Mouse (Mus musculus) liver, embryonic 16.5 days (tissue): Measurements from ENCODE around the gene Gm10840. TPM values are rescaled to one million over a fixed set of nuclear protein-coding genes. Genes with fewer than 3 reads are reported as not detected.
A peak's percentile ranks its signal among the peaks of the same experiment; 100 is the strongest.

Experiments used
- ATAC-seq: fragments of 200-750 bp; cut with Nextera tagmentation; 2 replicates; pipeline ENCODE4 v1.8.0; 2017; ENCODE audit warnings: low read depth, mild to moderate bottlenecking, moderate number of reproducible peaks, moderate library complexity
- H3K27ac ChIP-seq: fragments of 300-500 bp; sonication (generic); 2 replicates; pipeline ENCODE4 v1.5.1; 2014; ENCODE audit warnings: mild to moderate bottlenecking, low read length
- H3K27me3 ChIP-seq: fragments of 300-500 bp; sonication (generic); 2 replicates; pipeline ENCODE4 v1.6.1; 2014; ENCODE audit warnings: low read depth, low read length, mixed read lengths; ENCODE audit not compliant: control insufficient read depth, insufficient read depth
- H3K36me3 ChIP-seq: fragments of 300-500 bp; sonication (generic); 2 replicates; pipeline ENCODE4 v1.6.1; 2014; ENCODE audit warnings: mild to moderate bottlenecking; ENCODE audit not compliant: control insufficient read depth, insufficient read depth
- H3K4me1 ChIP-seq: fragments of 300-500 bp; sonication (generic); 2 replicates; pipeline ENCODE4 v1.6.1; 2014; ENCODE audit warnings: low read depth, low read length, mixed read lengths; ENCODE audit not compliant: control insufficient read depth
- H3K4me2 ChIP-seq: fragments of 300-500 bp; sonication (generic); 2 replicates; pipeline ENCODE4 v1.6.1; 2014; ENCODE audit warnings: low read depth, low read length, mixed read lengths
- H3K4me3 ChIP-seq: fragments of 300-500 bp; sonication (generic); 2 replicates; pipeline ENCODE4 v1.5.1; 2014; ENCODE audit warnings: low read depth, mild to moderate bottlenecking, low read length
- H3K9ac ChIP-seq: fragments of 300-500 bp; sonication (generic); 2 replicates; pipeline ENCODE4 v1.6.1; 2014; ENCODE audit warnings: low read depth, low read length
- H3K9me3 ChIP-seq: fragments of 300-500 bp; sonication (generic); replicated peaks from 2 replicates; pipeline ENCODE4 v1.6.1; 2016; ENCODE audit warnings: low read length; ENCODE audit not compliant: control insufficient read depth
- WGBS: fragments of 180-500 bp; shearing (Covaris S2); extraction: QIAGEN DNeasy Blood & Tissue Kit; methylation state at CpG from one replicate; pipeline ENCODE4 v1.1.7; 2014; ENCODE audit not compliant: insufficient replicate concordance; 5-methylcytosine and 5-hydroxymethylcytosine counted together
- polyA plus RNA-seq: library from polyadenylated mRNA; unstranded; fragments of >200 nt; fragmentation: Nextera tagmentation; extraction: Ambion mirVana; gene quantifications from 2 replicates; pipeline ENCODE4 v1.2.1, GENCODE M21; 2015

The Gm10840 gene
- polyA plus RNA-seq, 1 experiment from 2014 or later = not detected

GRCm38 (mm10) chr11:106170807-106171206 lies 10.2 kb downstream of the Gm10840 start:
- Histone ChIP-seq H3K27ac (no peak overlapping the region), H3K9me3 (no peaks in the 10 kb centered on the region), H3K36me3 (no peaks in the 10 kb centered on the region), H3K4me3 (no peak overlapping the region), H3K9ac (no peak overlapping the region), H3K4me1 (peaks cover 13% of the 10 kb centered on the region), H3K4me2 (no peak overlapping the region), H3K27me3 (no peaks in the 10 kb centered on the region)
- WGBS = 76% methylated on average over 7 of the region's 7 CpGs
- no peak for ATAC-seq

- Histone ChIP-seq H3K27ac (no peak overlapping the region), H3K27me3 (no peaks in the 10 kb centered on the region), H3K4me3 (no peak overlapping the region), H3K4me2 (no peak overlapping the region), H3K4me1 (peaks cover 19% of the 10 kb centered on the region), H3K9ac (no peak overlapping the region), H3K36me3 (no peaks in the 10 kb centered on the region), H3K9me3 (no peaks in the 10 kb centered on the region)
- WGBS = 70% methylated on average over 2 of the region's 2 CpGs
- no peak for ATAC-seq
These were observed 12.6 kb downstream of the Gm10840 start for GRCm38 (mm10) chr11:106173228-106173627.

- Histone ChIP-seq H3K9me3 (no peaks in the 10 kb centered on the region), H3K27ac (no peak overlapping the region), H3K9ac (no peak overlapping the region), H3K4me3 (no peak overlapping the region), H3K4me2 (no peak overlapping the region), H3K27me3 (no peaks in the 10 kb centered on the region), H3K4me1 (peaks cover 25% of the 10 kb centered on the region), H3K36me3 (no peaks in the 10 kb centered on the region)
- ATAC-seq = peak; percentile 35; the same call in 1 of the 2 replicates
- 66% methylated on average over 5 of the region's 5 CpGs for WGBS
These were observed 13.7 kb downstream of the Gm10840 start for GRCm38 (mm10) chr11:106174372-106174771.

GRCm38 (mm10) chr11:106175081-106175480 lies 14.4 kb downstream of the Gm10840 start:
- Histone ChIP-seq H3K9me3 (no peaks in the 10 kb centered on the region), H3K27me3 (no peaks in the 10 kb centered on the region), H3K4me3 (no peak overlapping the region), H3K27ac (no peak overlapping the region), H3K9ac (no peak overlapping the region), H3K4me2 (no peak overlapping the region), H3K36me3 (no peaks in the 10 kb centered on the region), H3K4me1 (peaks cover 25% of the 10 kb centered on the region)
- no peak for ATAC-seq
- 64% methylated on average over 3 of the region's 3 CpGs for WGBS

GRCm38 (mm10) chr11:106176372-106176771 lies 15.7 kb downstream of the Gm10840 start:
- no peak for ATAC-seq
- no peaks in the 10 kb centered on the region for H3K27me3 ChIP-seq
- no peak overlapping the region for H3K4me3 ChIP-seq
- H3K36me3 ChIP-seq = no peaks in the 10 kb centered on the region
- peaks cover 25% of the 10 kb centered on the region for H3K4me1 ChIP-seq
- H3K9ac ChIP-seq = no peak overlapping the region
- WGBS = 49% methylated on average over 5 of the region's 5 CpGs
- H3K4me2 ChIP-seq = no peak overlapping the region
- no peaks in the 10 kb centered on the region for H3K9me3 ChIP-seq
- no peak overlapping the region for H3K27ac ChIP-seq

GRCm38 (mm10) chr11:106178036-106178782 lies 17.6 kb downstream of the Gm10840 start:
- 48% methylated on average over 5 of the region's 5 CpGs for WGBS
- Histone ChIP-seq H3K9me3 (no peaks in the 10 kb centered on the region), H3K4me1 (peaks cover 25% of the 10 kb centered on the region), H3K27ac (peak overlapping the region; percentile 42; the same call in 1 of the 2 replicates), H3K4me3 (no peak overlapping the region), H3K27me3 (no peaks in the 10 kb centered on the region), H3K9ac (no peak overlapping the region), H3K4me2 (peak overlapping the region; percentile 34), H3K36me3 (no peaks in the 10 kb centered on the region)
- ATAC-seq = peak; percentile 94

- peaks cover 25% of the 10 kb centered on the region for H3K4me1 ChIP-seq
- no peak overlapping the region for H3K4me2 ChIP-seq
- no peaks in the 10 kb centered on the region for H3K9me3 ChIP-seq
- H3K9ac ChIP-seq = no peak overlapping the region
- 66% methylated on average over 7 of the region's 7 CpGs for WGBS
- no peaks in the 10 kb centered on the region for H3K36me3 ChIP-seq
- no peaks in the 10 kb centered on the region for H3K27me3 ChIP-seq
- H3K27ac ChIP-seq = no peak overlapping the region
- no peak overlapping the region for H3K4me3 ChIP-seq
- no peak for ATAC-seq
These were observed 19.2 kb downstream of the Gm10840 start for GRCm38 (mm10) chr11:106179711-106180448.

- H3K4me2 ChIP-seq = no peak overlapping the region
- WGBS = 75% methylated on average over 2 of the region's 2 CpGs
- ATAC-seq = no peak
- H3K36me3 ChIP-seq = no peaks in the 10 kb centered on the region
- no peak overlapping the region for H3K9ac ChIP-seq
- peaks cover 23% of the 10 kb centered on the region for H3K4me1 ChIP-seq
- H3K4me3 ChIP-seq = no peak overlapping the region
- no peak overlapping the region for H3K27ac ChIP-seq
- H3K9me3 ChIP-seq = no peaks in the 10 kb centered on the region
- no peaks in the 10 kb centered on the region for H3K27me3 ChIP-seq
These were observed 19.8 kb downstream of the Gm10840 start for GRCm38 (mm10) chr11:106180449-106180801.

- ATAC-seq = no peak
These were observed 26.7 kb downstream of the Gm10840 start for GRCm38 (mm10) chr11:106187326-106187725.

More at GRCm38 (mm10) chr11:106187326-106187725, 26.7 kb downstream of the Gm10840 start:
- Histone ChIP-seq H3K4me1 (peaks cover 6% of the 10 kb centered on the region), H3K27ac (no peak overlapping the region), H3K27me3 (no peaks in the 10 kb centered on the region), H3K4me3 (no peak overlapping the region), H3K9me3 (no peaks in the 10 kb centered on the region), H3K4me2 (no peak overlapping the region), H3K9ac (no peak overlapping the region), H3K36me3 (no peaks in the 10 kb centered on the region)
- WGBS = 81% methylated on average over 4 of the region's 4 CpGs
